Mouse (Mus musculus): ENCODE results near the gene Cdc26.

DNA sequence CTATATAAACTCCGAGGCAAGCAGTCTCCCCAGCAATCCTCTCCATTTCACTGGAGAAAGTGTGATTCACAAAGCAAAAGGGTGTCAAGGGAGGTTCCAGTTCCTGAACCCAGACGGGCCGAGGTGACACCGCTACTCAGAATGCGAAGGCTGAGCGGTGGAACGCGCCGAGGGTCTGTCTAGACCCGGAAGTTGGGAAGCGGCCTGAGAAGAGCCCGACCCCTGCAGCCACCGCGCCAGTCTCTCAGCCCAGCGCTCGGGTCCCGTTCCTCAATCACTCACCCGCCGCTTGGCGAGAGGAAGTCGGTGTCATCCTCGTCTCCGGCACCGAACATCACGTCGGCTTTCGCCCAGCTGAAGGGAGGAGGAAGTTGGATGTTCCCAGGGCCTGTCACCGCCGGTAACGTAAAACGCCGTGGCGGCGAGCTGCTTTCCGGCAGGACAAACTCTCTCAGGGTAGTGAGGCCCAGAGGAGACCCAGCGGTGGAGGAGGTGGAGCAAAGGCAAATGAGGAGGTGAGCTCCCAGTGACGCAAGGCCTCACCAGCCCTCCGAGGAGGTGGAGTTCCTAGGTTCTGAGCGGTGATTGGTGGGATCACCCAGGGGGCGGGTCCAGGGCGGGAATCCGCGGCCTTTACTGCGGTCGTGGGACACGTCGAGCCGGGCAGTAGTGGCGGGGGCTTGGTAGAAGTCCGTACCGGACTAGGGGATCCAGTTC, 48.2 kb downstream of the Cdc26 start, which contains the start of the genes Fkbp15 and Slc31a1:
- TF ChIP-seq CTCF (conservative IDR thresholded peaks at IDR 0.05 in 1 of 2, IDR thresholded peaks at IDR 0.05 in 1 of 2; ENCODE audit: low read depth in 2 of 2, low read length in 2 of 2) (no peak), EP300 (IDR thresholded peaks at IDR 0.05; ENCODE audit: low read length) (peak; percentile 5; the same call in 1 of the 2 replicates)
